Mouse (Mus musculus) embryonic facial prominence, embryonic 10.5 days (tissue): ENCODE measurements around the gene Eno2. TPM values are rescaled to one million over a fixed set of nuclear protein-coding genes. Genes with fewer than 3 reads are reported as not detected.

Experiments
- DNase-seq: peaks from one replicate; pipeline ENCODE4 v3.0.0-alpha.2; 2017; ENCODE audit warnings: low spot score
- H3K27ac ChIP-seq: fragments of 300-500 bp; sonication (generic); replicated peaks from 2 replicates; pipeline ENCODE4 v1.5.1; 2016; ENCODE audit warnings: mild to moderate bottlenecking
- H3K27me3 ChIP-seq: fragments of 300-500 bp; sonication (generic); replicated peaks from 2 replicates; pipeline ENCODE4 v1.6.1; 2016; ENCODE audit warnings: low read depth, mild to moderate bottlenecking; ENCODE audit not compliant: poor library complexity, severe bottlenecking
- H3K36me3 ChIP-seq: fragments of 300-500 bp; sonication (generic); replicated peaks from 2 replicates; pipeline ENCODE4 v1.6.1; 2016; ENCODE audit warnings: mild to moderate bottlenecking, moderate library complexity
- H3K4me1 ChIP-seq: fragments of 300-500 bp; sonication (generic); 2 replicates; pipeline ENCODE4 v1.6.1; 2016
- H3K4me3 ChIP-seq: fragments of 300-500 bp; sonication (generic); 2 replicates; pipeline ENCODE4 v1.5.1; 2016; ENCODE audit warnings: mild to moderate bottlenecking, moderate library complexity
- H3K9me3 ChIP-seq: fragments of 300-500 bp; sonication (generic); 2 replicates; pipeline ENCODE4 v1.6.1; 2016; ENCODE audit warnings: mild to moderate bottlenecking
- WGBS: fragments of 180-500 bp; shearing (Covaris S2); methylation state at CpG from one replicate; pipeline ENCODE4 v1.1.7; 2016; 5-methylcytosine and 5-hydroxymethylcytosine counted together
- polyA plus RNA-seq: library from polyadenylated mRNA; unstranded; fragments of >200 nt; fragmentation: Nextera tagmentation; extraction: Ambion mirVana; gene quantifications from 2 replicates; pipeline ENCODE4 v1.2.1, GENCODE M21; 2016

Gene Eno2
- polyA plus RNA-seq, 1 experiment from 2014 or later: 2.3 TPM

DNA sequence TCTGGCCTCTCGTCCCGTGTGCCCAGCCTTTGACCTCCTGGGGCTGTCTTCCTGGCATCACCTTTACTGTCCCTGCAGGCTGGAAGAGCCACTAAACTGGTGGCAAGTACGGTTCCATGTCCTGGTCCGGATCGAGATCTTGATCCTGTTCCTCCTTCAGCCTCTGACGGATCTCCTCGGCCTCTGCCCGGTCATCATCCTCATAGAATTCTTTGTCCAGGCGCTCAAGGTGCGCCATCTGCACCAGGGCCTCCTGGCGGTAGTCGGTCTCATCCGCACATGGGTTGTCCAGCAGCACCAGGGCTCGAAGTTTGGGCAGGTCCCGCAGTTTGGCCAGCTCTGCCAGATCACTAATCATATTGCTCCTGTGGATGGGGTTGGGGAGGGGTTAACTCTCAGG lies 1.0 kb upstream of the Eno2 start:
- no peaks in the 10 kb centered on the region for H3K9me3 ChIP-seq
- WGBS: 87% methylated on average over 15 of the region's 15 CpGs

DNA sequence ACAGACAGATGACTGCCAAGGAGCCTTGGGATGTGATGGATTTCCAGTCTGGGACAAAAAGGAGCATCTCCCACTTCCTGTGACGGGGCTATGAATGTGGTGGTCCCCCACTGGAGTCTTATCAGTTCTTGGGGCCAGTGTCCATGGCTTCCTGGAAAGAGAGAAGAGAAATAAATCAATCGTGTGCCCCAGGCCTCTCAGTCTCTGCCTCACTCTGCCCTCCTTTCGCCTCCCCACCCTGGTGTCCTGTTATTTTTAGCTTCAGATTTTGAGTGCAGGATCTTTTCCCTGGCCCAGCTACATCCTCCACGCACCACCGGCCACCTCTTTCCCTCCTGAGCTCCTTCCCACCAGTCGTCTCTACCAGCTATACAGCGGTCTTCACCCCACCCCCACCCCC lies 540 bp upstream of the Eno2 start:
- Histone ChIP-seq H3K4me3 (peak overlapping the region; percentile 64), H3K36me3 (no peaks in the 10 kb centered on the region), H3K27me3 (peaks cover 84% of the 10 kb centered on the region), H3K4me1 (peaks cover 33% of the 10 kb centered on the region), H3K27ac (peak overlapping the region; percentile 71; the same call in 1 of the 2 replicates), H3K9me3 (no peaks in the 10 kb centered on the region)
- 60% methylated on average over 7 of the region's 7 CpGs for WGBS
- no peak for DNase-seq

More for the DNA sequence above, 1.0 kb upstream of the Eno2 start:
- Histone ChIP-seq H3K27ac (no peak overlapping the region), H3K27me3 (peaks cover 84% of the 10 kb centered on the region), H3K36me3 (no peaks in the 10 kb centered on the region), H3K4me1 (peaks cover 33% of the 10 kb centered on the region), H3K4me3 (0 out of 2 replicates have a peak overlapping the region, but pooled peaks have one; percentile 1)
- no peak for DNase-seq

DNA sequence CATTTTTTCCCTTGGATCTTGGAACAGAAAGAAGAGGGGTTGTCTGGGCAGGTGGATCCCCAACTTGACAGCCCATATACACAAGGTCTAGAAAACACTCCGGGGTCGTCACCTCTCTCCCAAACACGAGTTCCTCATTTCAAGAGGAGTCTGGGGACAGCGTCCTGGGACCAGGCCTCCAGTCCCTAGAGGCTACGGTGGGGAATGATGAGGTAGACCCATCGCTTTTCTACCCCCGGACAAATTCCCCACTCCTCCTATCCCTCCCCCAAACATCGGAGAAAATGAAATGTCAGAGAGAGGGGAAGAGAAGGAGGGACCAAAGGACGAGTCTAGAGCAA lies 799 bp downstream of the Eno2 start:
- H3K9me3 ChIP-seq: no peaks in the 10 kb centered on the region
- DNase-seq: no peak
- H3K4me1 ChIP-seq: peaks cover 33% of the 10 kb centered on the region
- WGBS: 4% methylated on average over 9 of the region's 9 CpGs
- peak overlapping the region; percentile 51 for H3K27ac ChIP-seq
- no peaks in the 10 kb centered on the region for H3K36me3 ChIP-seq
- peaks cover 85% of the 10 kb centered on the region for H3K27me3 ChIP-seq
- H3K4me3 ChIP-seq: peak overlapping the region; percentile 64

DNA sequence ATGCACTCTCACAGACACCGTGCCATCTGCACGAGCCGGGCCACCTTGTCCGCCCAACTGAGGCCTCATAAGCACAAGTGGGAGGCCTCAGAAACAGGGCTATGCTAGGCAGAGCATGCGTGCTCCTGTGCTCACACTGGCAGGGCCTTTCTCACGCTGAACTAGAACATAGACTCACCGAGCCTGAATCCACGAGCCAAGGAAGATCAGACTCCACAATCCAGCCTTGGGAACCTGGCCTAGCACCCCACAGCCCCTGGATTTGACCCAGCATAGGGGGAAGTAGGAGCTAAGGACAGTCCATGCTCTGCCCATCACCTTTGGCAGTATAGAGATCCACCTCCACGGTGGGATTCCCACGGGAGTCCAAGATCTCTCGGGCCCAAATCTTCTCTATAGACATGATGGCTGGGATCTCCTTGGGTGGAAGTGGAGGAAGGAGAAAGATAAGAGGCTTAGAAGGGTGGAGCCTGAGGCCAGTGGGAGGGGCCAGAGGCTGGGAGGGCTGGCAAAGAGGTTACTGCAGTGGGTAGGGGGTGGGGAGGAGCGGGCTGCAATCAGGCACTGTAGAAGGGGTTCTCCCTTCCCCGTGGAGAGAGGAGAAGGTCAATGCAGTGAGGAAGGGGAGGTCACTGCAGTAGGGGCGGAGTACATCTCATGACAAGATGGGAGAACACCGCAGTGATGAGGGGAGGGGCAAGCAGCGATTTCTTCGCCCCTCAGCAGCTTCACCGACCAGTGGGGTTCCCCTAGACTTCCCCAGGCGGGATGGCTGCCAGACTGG lies 1.4 kb downstream of the Eno2 start:
- H3K36me3 ChIP-seq: no peaks in the 10 kb centered on the region
- peak; percentile 38 for DNase-seq
- no peaks in the 10 kb centered on the region for H3K9me3 ChIP-seq
- H3K4me3 ChIP-seq: peak overlapping the region; percentile 64
- peaks cover 33% of the 10 kb centered on the region for H3K4me1 ChIP-seq
- WGBS: 20% methylated on average over 19 of the region's 19 CpGs
- peak overlapping the region; percentile 51 for H3K27ac ChIP-seq
- peaks cover 86% of the 10 kb centered on the region for H3K27me3 ChIP-seq

DNA sequence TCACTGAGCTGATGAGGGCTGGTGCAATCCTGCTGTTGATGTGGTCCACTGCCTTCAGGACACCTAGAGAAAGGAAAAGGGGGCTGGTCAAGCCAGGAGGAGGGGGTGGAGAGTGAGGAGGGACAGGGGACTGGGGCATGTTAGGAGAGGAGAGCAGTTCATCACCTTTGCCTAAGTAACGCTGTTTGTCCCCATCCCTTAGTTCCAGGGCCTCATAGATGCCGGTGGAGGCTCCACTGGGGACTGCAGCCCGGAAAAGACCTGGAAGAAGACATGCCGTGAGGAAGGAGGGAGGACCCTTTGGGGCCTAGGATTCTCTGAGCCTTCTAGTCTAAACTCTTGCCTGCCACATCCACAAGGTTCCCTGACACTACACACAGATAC lies 1.9 kb downstream of the Eno2 start:
- H3K4me3 ChIP-seq: peak overlapping the region; percentile 11; the same call in 1 of the 2 replicates
- WGBS: 25% methylated on average over 4 of the region's 4 CpGs

DNA sequence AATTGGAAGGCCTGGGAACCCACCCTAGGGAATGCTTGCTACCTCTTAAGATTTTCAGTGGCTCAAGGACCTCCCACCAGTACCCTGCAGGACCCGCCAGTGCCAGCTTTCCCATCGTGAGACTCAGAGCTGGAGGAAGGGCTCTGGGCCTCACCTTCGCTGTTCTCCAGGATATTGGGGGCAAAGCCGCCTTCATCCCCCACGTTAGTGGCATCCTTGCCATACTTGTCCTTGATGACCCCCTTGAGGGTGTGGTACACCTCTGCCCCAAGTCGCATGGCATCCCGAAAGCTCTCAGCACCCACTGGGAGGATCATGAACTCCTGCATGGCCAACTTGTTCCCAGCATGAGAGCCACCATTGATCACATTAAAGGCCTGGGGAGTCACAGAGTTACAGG lies 3.5 kb downstream of the Eno2 start:
- no peaks in the 10 kb centered on the region for H3K36me3 ChIP-seq
- H3K4me3 ChIP-seq: no peak overlapping the region
- peaks cover 80% of the 10 kb centered on the region for H3K27me3 ChIP-seq
- WGBS: 81% methylated on average over 7 of the region's 7 CpGs
- H3K27ac ChIP-seq: no peak overlapping the region
- no peaks in the 10 kb centered on the region for H3K9me3 ChIP-seq
- no peak for DNase-seq
- peaks cover 33% of the 10 kb centered on the region for H3K4me1 ChIP-seq

More for the DNA sequence above, 1.9 kb downstream of the Eno2 start:
- no peaks in the 10 kb centered on the region for H3K9me3 ChIP-seq
- H3K36me3 ChIP-seq: no peaks in the 10 kb centered on the region
- peak overlapping the region; percentile 40 for H3K27ac ChIP-seq
- peaks cover 33% of the 10 kb centered on the region for H3K4me1 ChIP-seq
- DNase-seq: no peak
- H3K27me3 ChIP-seq: peaks cover 86% of the 10 kb centered on the region

DNA sequence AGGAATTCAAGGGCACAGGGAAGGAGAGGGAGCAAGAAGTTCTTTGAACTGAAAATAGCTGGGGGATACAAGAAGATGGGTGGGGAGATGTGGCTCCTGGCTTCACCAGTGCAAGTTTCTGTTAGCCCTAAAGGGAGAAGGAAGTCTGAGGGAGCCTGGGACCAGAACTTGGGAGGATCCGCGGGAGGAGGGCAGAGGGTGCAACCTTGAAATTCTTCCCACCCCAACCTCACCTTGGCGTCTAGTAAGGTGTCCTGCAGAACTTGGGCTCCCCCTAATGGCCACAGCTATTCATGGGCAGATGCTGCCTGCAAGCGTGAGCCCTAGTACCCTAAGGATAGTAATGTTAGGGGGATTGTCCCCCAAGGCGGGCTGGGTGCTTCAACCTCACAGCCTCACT lies 10.2 kb downstream of the Eno2 start:
- Histone ChIP-seq H3K36me3 (no peaks in the 10 kb centered on the region), H3K9me3 (no peaks in the 10 kb centered on the region), H3K27ac (peak overlapping the region; percentile 98), H3K4me1 (peaks cover 45% of the 10 kb centered on the region), H3K27me3 (peaks cover 24% of the 10 kb centered on the region; the same call in 1 of the 2 replicates), H3K4me3 (peak overlapping the region; percentile 81)
- WGBS: 3% methylated on average over 5 of the region's 5 CpGs
- DNase-seq: peak; percentile 87

DNA sequence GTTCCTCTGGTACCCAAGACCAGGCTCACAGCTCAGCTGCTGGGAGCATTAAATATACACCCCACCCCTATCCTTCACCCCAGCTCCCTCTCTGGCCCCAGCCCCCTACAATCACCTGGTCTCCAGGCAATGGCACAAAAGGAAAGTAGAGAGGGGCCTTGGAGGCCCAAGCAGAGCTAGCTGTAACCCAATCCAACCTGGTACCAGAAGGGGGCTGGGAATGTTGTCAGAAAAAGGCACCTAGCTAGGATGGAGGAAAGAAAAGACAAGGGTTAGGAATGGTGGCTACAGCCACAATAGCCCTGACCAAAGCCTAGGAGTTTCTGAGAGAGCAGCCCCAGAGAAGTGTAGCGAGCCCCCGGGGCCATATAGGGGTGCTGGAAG lies 10.6 kb downstream of the Eno2 start:
- no peak for DNase-seq
- Histone ChIP-seq H3K27ac (peak overlapping the region; percentile 98), H3K4me3 (peak overlapping the region; percentile 81), H3K27me3 (peaks cover 19% of the 10 kb centered on the region; the same call in 1 of the 2 replicates), H3K36me3 (no peaks in the 10 kb centered on the region), H3K4me1 (peaks cover 46% of the 10 kb centered on the region), H3K9me3 (no peaks in the 10 kb centered on the region)
- 56% methylated on average over 2 of the region's 2 CpGs for WGBS

DNA sequence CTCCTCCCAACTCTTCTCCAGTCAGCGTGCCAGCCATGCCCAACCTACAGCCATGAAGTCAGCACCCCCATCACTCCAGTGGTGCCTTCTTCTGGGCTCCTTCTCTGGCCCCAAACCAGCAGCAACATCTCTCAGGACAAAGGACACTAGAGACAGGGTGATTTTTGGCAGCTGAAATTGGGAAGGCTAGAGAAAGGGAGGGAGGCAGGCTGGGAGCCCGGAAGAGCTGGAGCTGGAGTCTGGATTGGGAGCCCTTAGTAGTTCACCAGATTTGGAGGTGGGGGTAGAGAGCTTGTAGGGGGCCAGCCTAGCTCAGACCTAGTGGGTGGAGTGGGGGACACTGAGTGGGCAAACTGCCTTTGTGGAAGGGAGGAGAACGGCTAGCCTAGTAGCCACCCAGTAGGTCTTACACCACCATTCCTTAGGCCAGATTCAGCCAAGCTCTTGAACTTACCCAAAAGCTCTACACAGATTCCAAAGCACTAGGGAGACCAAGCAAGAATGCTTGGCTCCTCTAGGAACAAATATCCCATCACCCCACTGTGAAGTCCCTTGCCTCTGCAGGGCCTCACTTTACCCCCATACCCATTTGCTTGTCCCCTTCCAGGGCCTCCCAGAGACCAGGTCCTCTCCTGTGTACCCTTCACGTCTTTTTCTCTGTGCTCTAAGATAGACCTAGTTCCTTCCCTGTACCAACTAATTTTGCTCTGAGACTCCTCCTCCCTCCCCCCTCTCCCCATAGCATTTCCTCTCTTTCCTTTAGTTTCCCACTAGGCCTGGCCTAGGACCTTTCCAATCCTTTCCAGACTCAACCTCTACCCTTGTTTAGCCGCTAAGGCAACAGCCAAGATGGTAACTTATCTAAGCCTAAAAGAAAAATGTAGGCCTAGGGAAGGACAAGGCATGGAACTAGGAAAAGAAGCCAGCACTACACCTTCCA lies 11.3 kb downstream of the Eno2 start:
- 27% methylated on average over 5 of the region's 5 CpGs for WGBS
- H3K27me3 ChIP-seq: peaks cover 13% of the 10 kb centered on the region; the same call in 1 of the 2 replicates
- H3K36me3 ChIP-seq: peaks cover 2% of the 10 kb centered on the region; the same call in 1 of the 2 replicates
- H3K27ac ChIP-seq: peak overlapping the region; percentile 98
- no peaks in the 10 kb centered on the region for H3K9me3 ChIP-seq
- peaks cover 46% of the 10 kb centered on the region for H3K4me1 ChIP-seq
- peak overlapping the region; percentile 81 for H3K4me3 ChIP-seq
- peak; percentile 62 for DNase-seq

DNA sequence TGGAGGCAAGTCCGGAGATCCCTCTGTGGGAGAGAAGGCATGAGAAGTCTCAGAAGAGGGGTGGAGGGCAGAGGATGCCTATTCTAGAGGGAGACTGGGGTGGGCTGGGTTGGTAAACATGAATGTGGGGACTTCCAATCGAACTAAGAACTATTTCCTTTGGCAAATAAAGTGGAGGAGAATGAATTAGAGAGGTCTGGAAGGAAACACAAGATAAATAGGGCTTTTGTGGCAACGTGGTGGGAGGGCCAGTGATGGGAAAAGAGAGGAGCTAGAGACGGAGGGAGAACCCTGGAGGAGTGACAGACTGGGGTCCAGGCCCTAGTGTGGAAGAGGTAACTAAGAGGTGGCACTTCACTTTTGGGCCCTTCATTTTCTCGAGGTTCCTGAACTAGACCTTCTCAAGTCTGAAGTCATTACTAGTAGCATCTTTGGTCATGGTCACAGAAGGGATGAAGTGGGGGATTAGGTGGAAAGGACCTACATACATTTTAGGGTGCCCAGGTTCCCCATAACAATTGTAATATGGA lies 12.1 kb downstream of the Eno2 start:
- H3K9me3 ChIP-seq: no peaks in the 10 kb centered on the region
- peak overlapping the region; percentile 81 for H3K4me3 ChIP-seq
- 3% methylated on average over 5 of the region's 5 CpGs for WGBS
- peaks cover 9% of the 10 kb centered on the region for H3K36me3 ChIP-seq
- no peak for DNase-seq
- H3K4me1 ChIP-seq: peaks cover 46% of the 10 kb centered on the region
- H3K27me3 ChIP-seq: peaks cover 5% of the 10 kb centered on the region; the same call in 1 of the 2 replicates
- peak overlapping the region; percentile 98 for H3K27ac ChIP-seq

DNA sequence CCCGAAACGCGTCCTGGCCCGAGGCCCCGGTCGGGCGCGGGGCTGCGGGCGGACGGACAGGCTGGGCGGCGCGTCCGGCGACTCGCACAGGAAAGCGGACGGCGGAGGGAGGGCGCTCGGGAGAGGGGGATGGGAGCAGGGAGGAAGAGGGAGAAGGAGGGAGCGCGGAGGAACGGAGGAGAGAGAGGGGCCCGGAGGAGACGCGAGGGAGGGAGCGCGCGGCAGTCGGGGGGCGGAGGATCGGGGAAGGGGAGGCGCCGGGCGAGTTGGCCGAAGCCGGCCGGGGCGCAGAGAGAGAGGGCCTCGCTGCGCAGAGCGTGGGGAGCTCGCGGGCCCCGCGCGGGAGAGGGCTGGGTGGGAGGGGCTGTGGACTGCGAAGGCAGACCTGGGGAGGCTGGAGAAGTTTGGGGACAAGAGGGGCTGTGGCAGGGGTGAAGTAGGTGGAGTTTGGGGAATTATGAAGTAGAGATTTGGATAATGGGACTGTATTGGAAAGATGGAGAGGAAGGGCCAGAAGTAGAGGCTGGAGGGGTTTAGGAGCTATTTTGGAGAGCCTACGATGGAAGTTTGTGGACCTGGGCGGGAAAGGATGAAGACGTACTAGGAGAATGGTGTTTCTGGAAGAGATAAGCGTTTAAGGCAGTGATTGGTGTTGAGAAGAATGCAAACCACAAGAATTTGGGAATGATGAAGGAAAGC lies 12.7 kb downstream of the Eno2 start:
- peak overlapping the region; percentile 98 for H3K27ac ChIP-seq
- H3K36me3 ChIP-seq: peaks cover 15% of the 10 kb centered on the region
- under 1% methylated on average over 54 of the region's 54 CpGs for WGBS
- no peaks in the 10 kb centered on the region for H3K9me3 ChIP-seq
- peaks cover 46% of the 10 kb centered on the region for H3K4me1 ChIP-seq
- H3K27me3 ChIP-seq: no peaks in the 10 kb centered on the region; the same call in 1 of the 2 replicates
- DNase-seq: peak; percentile 91
- H3K4me3 ChIP-seq: peak overlapping the region; percentile 81
